In the genomic region with DNA sequence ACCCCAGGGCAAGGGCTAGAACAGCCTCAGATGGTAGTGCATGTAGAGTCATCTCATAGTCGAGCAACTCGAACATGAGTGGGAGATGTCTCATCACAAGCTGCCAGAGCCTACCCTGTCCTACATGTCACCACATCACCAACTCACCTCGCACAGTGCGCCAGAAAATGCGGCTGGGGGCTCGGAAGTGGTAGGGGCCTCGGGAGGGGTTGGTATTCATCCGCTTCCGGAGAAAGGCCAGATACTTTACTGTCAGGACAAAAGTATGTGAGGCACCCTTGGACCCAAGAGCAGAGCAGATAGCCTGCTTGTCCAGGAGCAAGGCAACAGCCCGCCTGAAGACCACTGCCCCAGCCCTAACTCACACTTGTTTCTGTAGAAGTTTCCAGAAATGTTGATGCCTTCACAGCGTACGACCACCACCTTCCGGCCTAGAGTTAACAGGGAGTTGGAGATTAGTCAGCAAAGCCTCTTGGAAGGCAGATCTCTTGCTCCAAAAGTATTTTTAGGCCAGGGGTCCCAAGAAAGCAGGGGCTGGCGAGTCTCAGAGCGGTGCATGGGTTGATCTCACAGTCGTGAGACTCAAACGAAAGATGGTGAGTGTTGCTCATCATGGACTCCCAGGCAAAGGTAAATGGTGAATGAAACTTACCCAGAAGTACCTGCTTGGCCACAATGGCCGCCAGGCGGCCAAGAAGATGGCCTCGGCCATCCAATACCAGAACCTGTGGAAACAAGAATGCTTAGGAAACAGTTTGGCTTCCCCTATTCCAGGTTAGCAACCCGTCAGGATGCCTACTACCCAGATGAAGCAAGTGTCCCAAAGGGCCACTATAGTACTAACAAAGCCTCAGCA, we compare ENCODE assay signal across 8 mouse cellular contexts. TPM values are rescaled to one million over a fixed set of nuclear protein-coding genes. Genes with fewer than 3 reads are reported as not detected.
DNase-seq lines count a peak whose midpoint lies in the region; ATAC-seq and TF ChIP-seq lines count a peak whose summit lies in the region.

No protein-coding gene starts in this region.

- H3K27me3 ChIP-seq in spleen, adult 2 months (ENCODE audit: control insufficient read depth, insufficient read depth, low read length), result no peaks in the 10 kb centered on the region
- no peaks in the 10 kb centered on the region for H3K27me3 ChIP-seq in intestine, postnatal 0 days (replicated peaks; ENCODE audit: control insufficient read depth, insufficient read depth, low read length)

- no peak for TF ChIP-seq POLR2A in spleen, adult 2 months (IDR thresholded peaks at IDR 0.05; ENCODE audit: low read depth, low read length)
- TF ChIP-seq POLR2A in olfactory bulb, adult 2 months (IDR thresholded peaks at IDR 0.05; ENCODE audit: insufficient read depth, low read depth, low read length), result no peak

- DNase-seq in adrenal gland, adult (ENCODE audit: inconsistent age in 2 of 2, low spot score in 1 of 2), result peak; percentile 43 to 70
- no peak for DNase-seq in adrenal gland, postnatal 14 days
- DNase-seq in spleen, adult 2 months (ENCODE audit: low read depth in 1 of 2, low spot score in 2 of 2), result no peak
- DNase-seq in spleen, postnatal 10 days (ENCODE audit: low spot score in 2 of 2), result no peak
- no peak for DNase-seq in frontal cortex, postnatal 36 days (ENCODE audit: low spot score in 2 of 2)
- no peak for DNase-seq in cerebellum, postnatal 25 days

- peaks cover 35% of the 10 kb centered on the region for H3K36me3 ChIP-seq in spleen, adult 2 months (ENCODE audit: control insufficient read depth, insufficient read depth, low read length)
- peaks cover 32% of the 10 kb centered on the region for H3K36me3 ChIP-seq in intestine, postnatal 0 days (ENCODE audit: control insufficient read depth, insufficient read depth)

- WGBS in spleen, adult 2 months, result 45% methylated on average over 21 of the region's 21 CpGs
- 26% methylated on average over 21 of the region's 21 CpGs for WGBS in intestine, postnatal 0 days
- 43% methylated on average over 21 of the region's 21 CpGs for WGBS in olfactory bulb, adult 2 months

- no peaks in the 10 kb centered on the region for H3K9me3 ChIP-seq in intestine, postnatal 0 days (ENCODE audit: control insufficient read depth)

- peak overlapping the region; percentile 91 for H3K4me3 ChIP-seq in spleen, adult 2 months (ENCODE audit: extremely low read depth, insufficient read depth, insufficient read length)
- peak overlapping the region; percentile 93 for H3K4me3 ChIP-seq in intestine, postnatal 0 days (ENCODE audit: low read depth, low read length)
- H3K4me3 ChIP-seq in olfactory bulb, adult 2 months (ENCODE audit: insufficient read depth, low read depth, low read length), result peak overlapping the region; percentile 7; the same call in 1 of the 2 replicates

- H3K4me1 ChIP-seq in spleen, adult 2 months (ENCODE audit: control insufficient read depth, insufficient read depth, insufficient read length), result peaks cover 3% of the 10 kb centered on the region; the same call in 1 of the 2 replicates
- H3K4me1 ChIP-seq in intestine, postnatal 0 days (replicated peaks; ENCODE audit: control insufficient read depth, insufficient read depth, low read length), result peaks cover 3% of the 10 kb centered on the region; the same call in 1 of the 2 replicates
- peaks cover 29% of the 10 kb centered on the region for H3K4me1 ChIP-seq in olfactory bulb, adult 2 months (ENCODE audit: control insufficient read depth, insufficient read depth, low read length)

- H3K27ac ChIP-seq in spleen, adult 2 months (ENCODE audit: insufficient read depth, low read length), result 0 out of 2 replicates have a peak overlapping the region, but pooled peaks have one; percentile 14
- H3K27ac ChIP-seq in intestine, postnatal 0 days (ENCODE audit: low read depth, low read length), result peak overlapping the region; percentile 66
- H3K27ac ChIP-seq in olfactory bulb, adult 2 months (ENCODE audit: insufficient read depth, low read depth, low read length), result no peak overlapping the region

- H3K4me2 ChIP-seq in intestine, postnatal 0 days (replicated peaks; ENCODE audit: low read depth), result peak overlapping the region; percentile 83

- peak overlapping the region; percentile 93 for H3K9ac ChIP-seq in intestine, postnatal 0 days (ENCODE audit: low read depth, low read length)

- no peak for ATAC-seq in intestine, postnatal 0 days

- TF ChIP-seq CTCF in spleen, adult 2 months (IDR thresholded peaks at IDR 0.05; ENCODE audit: extremely low read depth, insufficient read depth, insufficient read length, insufficient replicate concordance), result no peak
- TF ChIP-seq CTCF in intestine, postnatal 0 days (IDR thresholded peaks at IDR 0.05; ENCODE audit: low read depth), result peak; percentile 56
- no peak for TF ChIP-seq CTCF in olfactory bulb, adult 2 months (IDR thresholded peaks at IDR 0.05; ENCODE audit: insufficient read depth, low read depth, low read length)

RNA-seq across cellular contexts. Expression of a gene that starts 1.5 kb away (rescaled TPM):
- 1,693 and 2,079 TPM in 2 replicates for total RNA-seq in adrenal gland, postnatal 14 days (2021)
- 1,860 and 2,797 TPM in 2 replicates for polyA plus RNA-seq in spleen, adult 2 months (2012; rRNA removed)
- 1,616 and 1,752 TPM in 2 replicates for polyA plus RNA-seq in intestine, postnatal 0 days (2015; fragmentation: Nextera tagmentation; extraction: Ambion mirVana)
- polyA plus RNA-seq in olfactory bulb, adult 2 months (2012; ENCODE audit: insufficient read depth, insufficient read length, low replicate concordance, missing spikeins), result 1,205 and 1,268 TPM in 2 replicates

RNA-seq across cellular contexts. Expression of a gene that starts 2.8 kb away (rescaled TPM):
- total RNA-seq in adrenal gland, postnatal 14 days (2021), result 1,189 and 1,386 TPM in 2 replicates
- polyA plus RNA-seq in spleen, adult 2 months (2012; rRNA removed), result 273 and 325 TPM in 2 replicates
- 1,691 and 1,755 TPM in 2 replicates for polyA plus RNA-seq in intestine, postnatal 0 days (2015; fragmentation: Nextera tagmentation; extraction: Ambion mirVana)
- 657 TPM in 1 of 2 replicates, not detected in the other for polyA plus RNA-seq in olfactory bulb, adult 2 months (2012; ENCODE audit: insufficient read depth, insufficient read length, low replicate concordance, missing spikeins)

RNA-seq across cellular contexts. Expression of a gene that starts 9.0 kb away (rescaled TPM):
- total RNA-seq in adrenal gland, postnatal 14 days (2021), result not detected in 2 replicates
- 0.28 and 0.70 TPM in 2 replicates for polyA plus RNA-seq in spleen, adult 2 months (2012; rRNA removed)
- polyA plus RNA-seq in intestine, postnatal 0 days (2015; fragmentation: Nextera tagmentation; extraction: Ambion mirVana), result 0.70 and 0.82 TPM in 2 replicates
- polyA plus RNA-seq in olfactory bulb, adult 2 months (2012; ENCODE audit: insufficient read depth, insufficient read length, low replicate concordance, missing spikeins), result not detected in 2 replicates

RNA-seq across cellular contexts. Expression of a gene that starts 9.2 kb away (rescaled TPM):
- 13.3 and 25.0 TPM in 2 replicates for total RNA-seq in adrenal gland, postnatal 14 days (2021)
- polyA plus RNA-seq in spleen, adult 2 months (2012; rRNA removed), result 183 and 197 TPM in 2 replicates
- 2.1 and 2.7 TPM in 2 replicates for polyA plus RNA-seq in intestine, postnatal 0 days (2015; fragmentation: Nextera tagmentation; extraction: Ambion mirVana)
- not detected in 2 replicates for polyA plus RNA-seq in olfactory bulb, adult 2 months (2012; ENCODE audit: insufficient read depth, insufficient read length, low replicate concordance, missing spikeins)

RNA-seq across cellular contexts. Expression of a gene that starts 23.4 kb away (rescaled TPM):
- total RNA-seq in adrenal gland, postnatal 14 days (2021), result 138 and 152 TPM in 2 replicates
- polyA plus RNA-seq in spleen, adult 2 months (2012; rRNA removed), result 64.4 and 75.4 TPM in 2 replicates
- polyA plus RNA-seq in intestine, postnatal 0 days (2015; fragmentation: Nextera tagmentation; extraction: Ambion mirVana), result 2,929 and 3,267 TPM in 2 replicates
- polyA plus RNA-seq in olfactory bulb, adult 2 months (2012; ENCODE audit: insufficient read depth, insufficient read length, low replicate concordance, missing spikeins), result not detected in 2 replicates

Comparison
In these comparisons a context has a peak if more than half of its experiments do, and no peak if none do; other contexts are left out.
1. DNase-seq: peak in adrenal gland, adult (2 of 2); none in adrenal gland, postnatal 14 days (single experiment), spleen, adult 2 months (0 of 2), spleen, postnatal 10 days (0 of 2), frontal cortex, postnatal 36 days (0 of 2) and cerebellum, postnatal 25 days (0 of 2).
2. H3K4me3 ChIP-seq: peak in every context shown above with its lines; median percentile 93 in intestine, postnatal 0 days; 91 in spleen, adult 2 months; 7 in olfactory bulb, adult 2 months.